Mouse (Mus musculus): ENCODE measurements at regions not wholly inside any gene's neighbourhood (a gene's known extent, or its start where the extent isn't known, plus 50 kb on each side); places are given as distances from the start of the nearest gene placed in this dataset.

- Histone ChIP-seq H3K36me3 (replicated peaks in 1 of 2; ENCODE audit: control insufficient read depth in 1 of 2, insufficient read depth in 1 of 2, low read length in 1 of 2) (no peaks in the 10 kb centered on the region), H3K27ac (ENCODE audit: insufficient read depth, low read depth) (no peak overlapping the region), H3K9ac (ENCODE audit: insufficient read depth, low read depth) (no peak overlapping the region), H3K4me3 (replicated peaks in 1 of 3; ENCODE audit: low read depth in 2 of 3, low read length in 2 of 3, poor library complexity in 1 of 3) (no peak overlapping the region), H3K79me2 (replicated peaks; ENCODE audit: control insufficient read depth, extremely low read depth, insufficient read depth, poor library complexity, severe bottlenecking) (no peaks in the 10 kb centered on the region), H3K27me3 (replicated peaks) (no peaks in the 10 kb centered on the region), H3K9me3 (replicated peaks; ENCODE audit: low read length) (no peaks in the 10 kb centered on the region), H3K4me1 (ENCODE audit: control insufficient read depth in 1 of 2, insufficient read depth in 2 of 2) (peaks cover 0 to 13% of the 10 kb centered on the region in 2 experiments; a peak in 2 of 4 replicates), H3K4me2 (ENCODE audit: insufficient read depth, low read depth, poor library complexity, severe bottlenecking) (no peak overlapping the region)
- no peak for TF ChIP-seq MAX (IDR thresholded peaks at IDR 0.05; ENCODE audit: low read length)
- in situ Hi-C loops (cut with MboI; ENCODE audit: low pct_ligation_motif_present, low pct_unique_long_range_greater_than_20kb, low sequenced_read_pairs) = loop anchor here (25.0 kb wide), 1 partner anchor 472 kb away; the partner anchor contains the start of gene Alcam
- dilution Hi-C loops (cut with MboI; ENCODE audit: extremely low pct_ligation_motif_present, extremely low pct_unique_long_range_greater_than_20kb, low sequenced_read_pairs) = no loop called here
- no peak for DNase-seq (ENCODE audit: extremely low read depth)
Measured at GRCm38 (mm10) chr16:52934749-52935148, 480.9 kb upstream of the Alcam start.

- Histone ChIP-seq H3K9me3 (replicated peaks; ENCODE audit: low read length) (no peaks in the 10 kb centered on the region), H3K4me3 (replicated peaks in 1 of 3; ENCODE audit: low read depth in 2 of 3, low read length in 2 of 3, poor library complexity in 1 of 3) (no peak overlapping the region), H3K79me2 (replicated peaks; ENCODE audit: control insufficient read depth, extremely low read depth, insufficient read depth, poor library complexity, severe bottlenecking) (no peaks in the 10 kb centered on the region), H3K27ac (ENCODE audit: insufficient read depth, low read depth) (no peak overlapping the region), H3K27me3 (replicated peaks) (no peaks in the 10 kb centered on the region), H3K9ac (ENCODE audit: insufficient read depth, low read depth) (no peak overlapping the region), H3K36me3 (replicated peaks in 1 of 2; ENCODE audit: control insufficient read depth in 1 of 2, insufficient read depth in 1 of 2, low read length in 1 of 2) (no peaks in the 10 kb centered on the region), H3K4me2 (ENCODE audit: insufficient read depth, low read depth, poor library complexity, severe bottlenecking) (no peak overlapping the region), H3K4me1 (ENCODE audit: control insufficient read depth in 1 of 2, insufficient read depth in 2 of 2) (peaks cover 0 to 13% of the 10 kb centered on the region in 2 experiments; a peak in 2 of 4 replicates)
- in situ Hi-C loops (cut with MboI; ENCODE audit: low pct_ligation_motif_present, low pct_unique_long_range_greater_than_20kb, low sequenced_read_pairs) (loop anchor here (25.0 kb wide), 1 partner anchor 470 kb away; the partner anchor contains the start of gene Alcam), dilution Hi-C loops (cut with MboI; ENCODE audit: extremely low pct_ligation_motif_present, extremely low pct_unique_long_range_greater_than_20kb, low sequenced_read_pairs) (no loop called here)
- peak; percentile 73 for TF ChIP-seq IRF4 (IDR thresholded peaks at IDR 0.05; ENCODE audit: low read depth, low read length)
- TF ChIP-seq JUND (conservative IDR thresholded peaks at IDR 0.05; ENCODE audit: low read depth, low read length) = peak; percentile 66
- no peak for TF ChIP-seq TBP (conservative IDR thresholded peaks at IDR 0.05; ENCODE audit: low read depth, low read length)
- peak; percentile 50; the same call in 1 of the 2 replicates for TF ChIP-seq ETS1 (conservative IDR thresholded peaks at IDR 0.05; ENCODE audit: low read depth, low read length)
- TF ChIP-seq EP300 (IDR thresholded peaks at IDR 0.05; ENCODE audit: low read length) = peak; percentile 86
- TF ChIP-seq JUN (IDR thresholded peaks at IDR 0.05; ENCODE audit: insufficient read depth, low read depth, low read length) = peak; percentile 44
- TF ChIP-seq BHLHE40 (IDR thresholded peaks at IDR 0.05; ENCODE audit: low read depth, low read length) = peak; percentile 15; the same call in 1 of the 2 replicates
- 0 out of 2 replicates have a peak, but pooled peaks have one; percentile 34 for TF ChIP-seq CHD2 (IDR thresholded peaks at IDR 0.05; ENCODE audit: low read length)
- no peak for TF ChIP-seq NRF1 (IDR thresholded peaks at IDR 0.05; ENCODE audit: low read depth, low read length)
- DNase-seq (ENCODE audit: extremely low read depth) = peak; percentile 63
Measured at GRCm38 (mm10) chr16:52931978-52932377, 478.1 kb upstream of the Alcam start.

- dilution Hi-C loops (cut with MboI; ENCODE audit: extremely low pct_ligation_motif_present, extremely low pct_unique_long_range_greater_than_20kb, low sequenced_read_pairs) = no loop called here
- no peaks in the 10 kb centered on the region for H3K36me3 ChIP-seq (replicated peaks in 1 of 2; ENCODE audit: control insufficient read depth in 1 of 2, insufficient read depth in 1 of 2, low read length in 1 of 2)
- H3K9ac ChIP-seq (ENCODE audit: insufficient read depth, low read depth) = no peak overlapping the region
- H3K79me2 ChIP-seq (replicated peaks; ENCODE audit: control insufficient read depth, extremely low read depth, insufficient read depth, poor library complexity, severe bottlenecking) = no peaks in the 10 kb centered on the region
- H3K27me3 ChIP-seq (replicated peaks) = no peaks in the 10 kb centered on the region
- DNase-seq (ENCODE audit: extremely low read depth) = peak; percentile 12
- H3K4me3 ChIP-seq (replicated peaks in 1 of 3; ENCODE audit: low read depth in 2 of 3, low read length in 2 of 3, poor library complexity in 1 of 3) = no peak overlapping the region
- in situ Hi-C loops (cut with MboI; ENCODE audit: low pct_ligation_motif_present, low pct_unique_long_range_greater_than_20kb, low sequenced_read_pairs) = no loop called here
- TF ChIP-seq CTCF (conservative IDR thresholded peaks at IDR 0.05 in 1 of 2, IDR thresholded peaks at IDR 0.05 in 1 of 2; ENCODE audit: low read depth in 2 of 2, low read length in 2 of 2) (peak in 1 of 2 experiments; percentile 42; a peak in 1 of 4 replicates), MAX (IDR thresholded peaks at IDR 0.05; ENCODE audit: low read length) (no peak), SMC3 (IDR thresholded peaks at IDR 0.05; ENCODE audit: low read depth, low read length) (peak; percentile 17; the same call in 1 of the 2 replicates)
- H3K9me3 ChIP-seq (replicated peaks; ENCODE audit: low read length) = no peaks in the 10 kb centered on the region
- no peak overlapping the region for H3K4me2 ChIP-seq (ENCODE audit: insufficient read depth, low read depth, poor library complexity, severe bottlenecking)
- H3K27ac ChIP-seq (ENCODE audit: insufficient read depth, low read depth) = no peak overlapping the region
- peaks cover 0 to 10% of the 10 kb centered on the region in 2 experiments; a peak in 2 of 4 replicates for H3K4me1 ChIP-seq (ENCODE audit: control insufficient read depth in 1 of 2, insufficient read depth in 2 of 2)
Measured at GRCm38 (mm10) chr16:52892467-52893255, 438.8 kb upstream of the Alcam start.
